Mouse (Mus musculus): ENCODE results near the gene Cox14. TPM values are rescaled to one million over a fixed set of nuclear protein-coding genes. Genes with fewer than 3 reads are reported as not detected.
"Not testable (repeated sequence)": the region's sequence is repeated elsewhere in the genome, so short reads cannot be mapped to it uniquely, and the experiment has no call there.

The Cox14 gene
- polyA plus RNA-seq, 1 experiment: 50.5 TPM

- Histone ChIP-seq H3K4me3 (ENCODE audit: control insufficient read depth, low read depth, low read length) (no peak overlapping the region), H3K27ac (ENCODE audit: control insufficient read depth, insufficient read depth, low read depth, low read length) (no peak overlapping the region), H3K27me3 (ENCODE audit: control insufficient read depth, insufficient read depth, low read length) (no peaks in the 10 kb centered on the region), H3K4me1 (ENCODE audit: control insufficient read depth, insufficient read depth, low read length) (peaks cover 4% of the 10 kb centered on the region; the same call in 1 of the 2 replicates), H3K36me3 (ENCODE audit: control insufficient read depth, insufficient read depth, low read length) (no peaks in the 10 kb centered on the region)
- TF ChIP-seq CTCF (IDR thresholded peaks at IDR 0.05; ENCODE audit: control insufficient read depth, insufficient read depth, insufficient replicate concordance, low read depth, low read length) (no peak), POLR2A (IDR thresholded peaks at IDR 0.05; ENCODE audit: control insufficient read depth, low read depth, low read length) (no peak)
These were observed 34.5 kb upstream of the Cox14 start for GRCm38 (mm10) chr15:99690924-99691323.

DNA sequence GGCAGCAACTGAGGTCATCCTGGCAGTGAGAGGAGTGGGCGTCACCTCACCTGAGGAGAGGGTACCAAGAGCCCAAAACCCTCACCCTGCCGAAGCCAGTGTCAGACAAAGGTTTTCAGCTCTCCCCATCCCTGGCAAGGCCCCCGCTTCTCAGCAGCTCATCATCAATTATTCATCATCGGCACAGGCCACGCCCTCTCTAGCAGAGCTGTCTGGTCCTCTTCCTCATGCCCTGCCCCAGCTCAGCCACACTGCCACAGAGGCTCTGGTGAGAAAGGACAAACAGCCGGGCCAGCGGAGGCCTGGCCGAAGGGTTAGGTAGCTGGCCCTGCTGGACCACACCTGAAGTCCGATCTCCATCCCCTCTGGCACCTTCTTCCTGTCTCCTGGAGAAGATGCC lies 33.4 kb upstream of the Cox14 start:
- Histone ChIP-seq H3K27ac (ENCODE audit: control insufficient read depth, insufficient read depth, low read depth, low read length) (no peak overlapping the region), H3K36me3 (ENCODE audit: control insufficient read depth, insufficient read depth, low read length) (no peaks in the 10 kb centered on the region), H3K27me3 (ENCODE audit: control insufficient read depth, insufficient read depth, low read length) (no peaks in the 10 kb centered on the region), H3K4me3 (ENCODE audit: control insufficient read depth, low read depth, low read length) (no peak overlapping the region), H3K4me1 (ENCODE audit: control insufficient read depth, insufficient read depth, low read length) (peaks cover 4% of the 10 kb centered on the region; the same call in 1 of the 2 replicates)
- TF ChIP-seq POLR2A (IDR thresholded peaks at IDR 0.05; ENCODE audit: control insufficient read depth, low read depth, low read length) (no peak), CTCF (IDR thresholded peaks at IDR 0.05; ENCODE audit: control insufficient read depth, insufficient read depth, insufficient replicate concordance, low read depth, low read length) (no peak)

DNA sequence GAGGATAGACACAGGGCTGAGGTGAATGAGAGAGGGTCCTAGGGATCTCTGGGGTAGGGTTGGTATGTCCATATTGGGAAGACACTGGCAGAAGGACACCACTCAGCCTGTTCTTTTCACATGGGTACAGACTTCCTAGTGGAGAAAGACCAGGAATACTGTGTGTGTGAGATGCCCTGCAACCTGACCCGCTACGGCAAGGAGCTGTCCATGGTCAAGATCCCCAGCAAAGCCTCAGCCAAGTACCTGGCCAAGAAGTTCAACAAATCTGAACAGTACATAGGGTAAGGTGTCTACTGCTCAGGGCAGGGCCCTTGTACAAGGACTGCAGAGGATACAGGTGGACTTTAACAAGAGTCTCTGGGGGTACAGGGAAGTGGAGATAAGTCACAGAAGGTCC lies 28.1 kb upstream of the Cox14 start:
- Histone ChIP-seq H3K4me3 (ENCODE audit: control insufficient read depth, low read depth, low read length) (no peak overlapping the region), H3K27me3 (ENCODE audit: control insufficient read depth, insufficient read depth, low read length) (no peaks in the 10 kb centered on the region)
- no peak for TF ChIP-seq CTCF (IDR thresholded peaks at IDR 0.05; ENCODE audit: control insufficient read depth, insufficient read depth, insufficient replicate concordance, low read depth, low read length)

GRCm38 (mm10) chr15:99698533-99699085 lies 26.8 kb upstream of the Cox14 start:
- no peaks in the 10 kb centered on the region for H3K36me3 ChIP-seq (ENCODE audit: control insufficient read depth, insufficient read depth, low read length)
- no peaks in the 10 kb centered on the region for H3K27me3 ChIP-seq (ENCODE audit: control insufficient read depth, insufficient read depth, low read length)
- H3K4me1 ChIP-seq (ENCODE audit: control insufficient read depth, insufficient read depth, low read length): peaks cover 14% of the 10 kb centered on the region
- no peak overlapping the region for H3K27ac ChIP-seq (ENCODE audit: control insufficient read depth, insufficient read depth, low read depth, low read length)
- H3K4me3 ChIP-seq (ENCODE audit: control insufficient read depth, low read depth, low read length): no peak overlapping the region
- TF ChIP-seq CTCF (IDR thresholded peaks at IDR 0.05; ENCODE audit: control insufficient read depth, insufficient read depth, insufficient replicate concordance, low read depth, low read length) (no peak), POLR2A (IDR thresholded peaks at IDR 0.05; ENCODE audit: control insufficient read depth, low read depth, low read length) (no peak)

More for the DNA sequence above, 28.1 kb upstream of the Cox14 start:
- no peaks in the 10 kb centered on the region for H3K36me3 ChIP-seq (ENCODE audit: control insufficient read depth, insufficient read depth, low read length)
- peaks cover 11% of the 10 kb centered on the region for H3K4me1 ChIP-seq (ENCODE audit: control insufficient read depth, insufficient read depth, low read length)
- H3K27ac ChIP-seq (ENCODE audit: control insufficient read depth, insufficient read depth, low read depth, low read length): no peak overlapping the region

DNA sequence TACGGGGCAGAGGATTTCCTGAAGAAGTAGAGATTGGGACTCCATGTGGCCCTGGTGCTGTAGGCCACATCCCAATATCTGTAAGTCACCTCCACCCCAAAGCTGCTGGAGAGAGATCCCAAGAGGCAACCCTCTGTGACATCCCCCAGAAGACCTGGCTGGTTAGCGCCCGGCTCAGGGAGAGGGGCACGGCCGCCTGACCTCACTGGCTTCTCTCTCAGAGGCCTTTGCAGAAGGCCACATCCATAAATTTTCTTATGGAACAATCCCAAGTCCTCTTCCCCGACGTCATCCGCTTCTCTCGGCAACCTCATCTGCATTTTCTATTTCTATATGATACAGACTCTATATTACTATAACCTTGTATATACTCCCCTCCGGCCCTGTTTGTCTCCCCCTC lies 25.7 kb upstream of the Cox14 start:
- Histone ChIP-seq H3K36me3 (ENCODE audit: control insufficient read depth, insufficient read depth, low read length) (peaks cover 3% of the 10 kb centered on the region), H3K4me3 (ENCODE audit: control insufficient read depth, low read depth, low read length) (no peak overlapping the region), H3K4me1 (ENCODE audit: control insufficient read depth, insufficient read depth, low read length) (peaks cover 14% of the 10 kb centered on the region), H3K27me3 (ENCODE audit: control insufficient read depth, insufficient read depth, low read length) (no peaks in the 10 kb centered on the region), H3K27ac (ENCODE audit: control insufficient read depth, insufficient read depth, low read depth, low read length) (no peak overlapping the region)
- TF ChIP-seq POLR2A (IDR thresholded peaks at IDR 0.05; ENCODE audit: control insufficient read depth, low read depth, low read length) (no peak), CTCF (IDR thresholded peaks at IDR 0.05; ENCODE audit: control insufficient read depth, insufficient read depth, insufficient replicate concordance, low read depth, low read length) (no peak)

DNA sequence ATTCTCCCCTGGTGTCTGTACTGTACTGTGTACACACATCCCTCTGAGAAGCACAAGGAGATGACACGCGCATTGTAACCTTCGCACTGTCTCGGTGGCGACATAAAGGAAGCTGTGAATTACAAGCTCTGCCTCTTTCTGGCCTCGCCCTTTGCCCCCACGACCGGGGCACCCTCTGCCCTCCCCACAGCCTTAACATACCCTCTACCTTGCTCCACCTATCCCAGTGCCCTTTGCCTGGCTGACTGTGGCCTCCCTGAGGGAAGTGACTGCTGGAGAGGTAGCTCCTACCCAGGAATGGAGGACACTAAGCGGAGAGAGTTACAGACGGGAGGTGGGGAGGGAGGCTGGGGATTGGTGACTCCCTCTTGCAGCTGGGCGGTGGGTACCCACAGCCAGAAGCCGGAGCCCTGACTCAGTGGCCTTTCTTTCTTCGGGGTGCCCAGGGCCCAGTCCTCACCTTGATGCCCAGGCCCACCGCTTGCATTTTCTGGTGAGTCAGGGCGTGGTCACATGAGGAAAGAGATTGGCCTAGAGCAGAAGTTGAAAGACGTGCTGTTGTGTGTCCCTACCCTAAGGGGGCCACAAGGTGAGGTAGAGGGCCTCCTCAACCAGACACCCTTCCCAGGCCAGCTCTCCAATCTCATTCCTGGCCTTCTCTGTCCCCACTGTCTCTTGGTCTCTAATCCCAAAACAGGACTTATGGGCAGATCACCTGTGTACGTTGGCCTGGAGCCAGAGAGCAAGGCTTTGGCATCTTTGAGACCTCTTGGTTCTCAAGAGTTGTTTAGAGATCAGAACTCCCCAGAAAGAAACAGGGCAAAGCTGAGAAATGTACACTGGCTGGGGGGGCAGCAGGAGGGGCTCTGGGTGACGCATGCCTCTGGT lies 25.0 kb upstream of the Cox14 start:
- H3K4me3 ChIP-seq (ENCODE audit: control insufficient read depth, low read depth, low read length): no peak overlapping the region
- TF ChIP-seq POLR2A (IDR thresholded peaks at IDR 0.05; ENCODE audit: control insufficient read depth, low read depth, low read length) (no peak), CTCF (IDR thresholded peaks at IDR 0.05; ENCODE audit: control insufficient read depth, insufficient read depth, insufficient replicate concordance, low read depth, low read length) (no peak)

DNA sequence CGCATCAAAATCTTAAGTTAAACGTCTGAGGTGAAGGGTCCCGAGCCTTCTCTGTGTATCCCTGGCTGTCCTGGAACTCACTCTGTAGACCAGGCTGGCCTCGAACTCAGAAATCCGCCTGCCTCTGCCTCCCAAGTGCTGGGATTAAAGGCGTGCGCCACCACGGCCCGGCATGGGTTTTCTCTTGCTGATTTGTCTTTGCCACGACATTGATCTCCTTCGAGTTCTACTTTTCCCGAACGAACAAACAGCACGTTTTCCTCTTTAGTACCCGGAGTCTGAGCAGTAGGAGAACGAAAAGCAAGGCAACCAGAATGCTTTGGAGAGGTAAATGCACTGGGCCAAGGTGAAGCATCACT lies 23.8 kb upstream of the Cox14 start:
- H3K27ac ChIP-seq (ENCODE audit: control insufficient read depth, insufficient read depth, low read depth, low read length); H3K27me3 ChIP-seq (ENCODE audit: control insufficient read depth, insufficient read depth, low read length); H3K36me3 ChIP-seq (ENCODE audit: control insufficient read depth, insufficient read depth, low read length): not testable (repeated sequence)
- Histone ChIP-seq H3K4me1 (ENCODE audit: control insufficient read depth, insufficient read depth, low read length) (peaks cover 14% of the 10 kb centered on the region), H3K4me3 (ENCODE audit: control insufficient read depth, low read depth, low read length) (peak overlapping the region; percentile 88)

More for the DNA sequence above, 25.0 kb upstream of the Cox14 start:
- H3K27me3 ChIP-seq (ENCODE audit: control insufficient read depth, insufficient read depth, low read length): no peaks in the 10 kb centered on the region
- H3K36me3 ChIP-seq (ENCODE audit: control insufficient read depth, insufficient read depth, low read length): peaks cover 3% of the 10 kb centered on the region
- H3K27ac ChIP-seq (ENCODE audit: control insufficient read depth, insufficient read depth, low read depth, low read length): no peak overlapping the region
- peaks cover 14% of the 10 kb centered on the region for H3K4me1 ChIP-seq (ENCODE audit: control insufficient read depth, insufficient read depth, low read length)

All from testis, adult 2 months (tissue).